Mouse (Mus musculus): ENCODE measurements around the gene Hs6st1.

Gene Hs6st1

DNA sequence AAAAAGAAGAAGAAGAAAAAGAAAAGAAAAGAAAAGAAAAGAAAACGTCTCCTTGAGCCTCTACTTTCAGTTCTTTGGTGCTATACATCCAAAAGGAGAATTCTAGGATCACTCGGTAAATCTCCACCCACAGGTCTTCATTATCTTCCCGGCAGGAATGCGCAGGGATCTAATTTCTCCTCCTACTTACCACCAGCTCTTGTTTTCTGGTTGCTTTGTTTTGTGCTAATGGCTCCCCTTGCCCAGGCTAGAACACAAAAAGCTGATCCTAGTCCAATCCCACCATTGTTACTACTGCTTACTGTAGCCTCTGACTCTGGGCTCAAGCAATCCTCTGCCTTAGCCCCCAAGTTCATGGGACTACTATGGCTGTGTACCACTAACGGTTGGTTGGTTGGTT, 16.9 kb downstream of the Hs6st1 start:
- DNase-seq, result no peak

- DNase-seq, result peak; percentile 40
Observed at GRCm38 (mm10) chr1:36088367-36088766, 20.2 kb downstream of the Hs6st1 start.

DNA sequence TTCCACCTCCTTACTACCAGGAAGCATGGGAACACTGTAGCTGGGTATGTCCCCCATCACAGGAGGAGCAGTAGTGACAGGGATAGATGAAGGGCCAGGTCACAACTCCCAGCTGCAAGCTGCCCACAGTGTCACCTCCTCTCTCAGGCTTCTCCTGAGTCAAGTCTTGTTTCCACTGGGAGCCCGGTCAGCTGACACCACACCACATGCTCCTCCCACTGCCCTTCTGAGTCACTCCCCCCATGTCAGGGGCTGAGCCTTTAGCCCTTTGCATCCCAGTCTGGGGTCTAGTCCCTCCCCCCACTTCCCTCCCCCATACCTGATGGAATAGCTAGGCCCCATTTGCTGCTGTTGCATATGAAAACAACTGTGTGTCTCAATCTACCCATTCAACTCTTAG, 21.3 kb downstream of the Hs6st1 start:
- DNase-seq, result no peak

DNA sequence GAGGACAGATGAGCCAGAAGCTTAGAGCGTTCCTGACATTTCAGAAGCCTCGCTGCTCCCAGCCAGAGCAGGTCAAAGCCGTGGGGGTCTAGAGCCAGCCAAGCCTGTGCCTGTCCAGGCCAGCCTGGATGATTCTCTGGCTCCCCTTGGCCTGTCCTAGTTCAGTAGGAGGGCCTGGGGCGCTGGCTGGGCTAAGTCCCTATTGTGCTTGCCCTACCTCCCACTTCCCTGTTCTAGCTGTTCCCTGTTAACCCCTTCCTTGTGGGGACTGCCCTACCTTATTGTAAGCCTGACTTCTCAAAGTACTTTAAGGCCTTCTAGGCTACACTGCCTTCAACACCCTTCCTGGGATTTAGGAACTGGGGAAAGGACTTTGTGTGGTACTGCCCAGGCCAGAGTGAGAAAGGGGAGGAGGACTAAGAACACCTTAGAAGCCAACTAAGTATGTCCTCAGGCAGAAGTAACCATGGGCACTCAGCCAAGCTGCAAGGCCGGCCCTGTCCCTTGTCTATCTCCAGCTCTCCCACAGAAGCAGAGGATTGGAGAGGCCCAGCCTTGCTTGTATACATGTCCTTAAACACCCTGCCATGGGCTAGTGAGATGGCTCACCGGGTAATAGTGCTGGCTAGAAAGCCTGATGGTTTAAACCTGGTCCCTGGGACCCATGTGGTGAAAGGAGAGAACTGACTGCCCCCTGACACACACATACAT, 22.0 kb downstream of the Hs6st1 start:
- DNase-seq, result no peak

GRCm38 (mm10) chr1:36090722-36091110, 22.5 kb downstream of the Hs6st1 start:
- DNase-seq, result no peak

- DNase-seq, result no peak
Observed at GRCm38 (mm10) chr1:36091246-36091645, 23.0 kb downstream of the Hs6st1 start.

DNA sequence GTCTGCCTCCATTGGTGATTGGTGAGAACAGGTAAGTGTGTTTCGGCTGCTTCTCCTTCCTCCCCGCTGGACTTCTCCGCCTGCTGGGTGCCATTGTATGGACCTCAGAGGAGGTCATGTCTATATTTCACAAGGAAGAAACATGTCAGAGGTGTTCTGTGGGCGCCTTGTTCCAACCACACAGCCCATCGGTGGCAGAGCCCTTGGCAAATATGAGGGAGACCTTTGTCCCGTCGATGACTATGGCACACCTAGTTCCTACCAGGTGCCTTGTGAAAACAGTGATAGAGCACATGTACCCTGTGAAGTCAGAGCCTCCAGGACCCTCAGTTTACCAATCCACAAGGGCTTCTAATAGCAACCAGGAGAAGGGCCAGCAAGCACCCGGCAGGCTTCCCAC, 25.5 kb downstream of the Hs6st1 start:
- no peak for DNase-seq

DNA sequence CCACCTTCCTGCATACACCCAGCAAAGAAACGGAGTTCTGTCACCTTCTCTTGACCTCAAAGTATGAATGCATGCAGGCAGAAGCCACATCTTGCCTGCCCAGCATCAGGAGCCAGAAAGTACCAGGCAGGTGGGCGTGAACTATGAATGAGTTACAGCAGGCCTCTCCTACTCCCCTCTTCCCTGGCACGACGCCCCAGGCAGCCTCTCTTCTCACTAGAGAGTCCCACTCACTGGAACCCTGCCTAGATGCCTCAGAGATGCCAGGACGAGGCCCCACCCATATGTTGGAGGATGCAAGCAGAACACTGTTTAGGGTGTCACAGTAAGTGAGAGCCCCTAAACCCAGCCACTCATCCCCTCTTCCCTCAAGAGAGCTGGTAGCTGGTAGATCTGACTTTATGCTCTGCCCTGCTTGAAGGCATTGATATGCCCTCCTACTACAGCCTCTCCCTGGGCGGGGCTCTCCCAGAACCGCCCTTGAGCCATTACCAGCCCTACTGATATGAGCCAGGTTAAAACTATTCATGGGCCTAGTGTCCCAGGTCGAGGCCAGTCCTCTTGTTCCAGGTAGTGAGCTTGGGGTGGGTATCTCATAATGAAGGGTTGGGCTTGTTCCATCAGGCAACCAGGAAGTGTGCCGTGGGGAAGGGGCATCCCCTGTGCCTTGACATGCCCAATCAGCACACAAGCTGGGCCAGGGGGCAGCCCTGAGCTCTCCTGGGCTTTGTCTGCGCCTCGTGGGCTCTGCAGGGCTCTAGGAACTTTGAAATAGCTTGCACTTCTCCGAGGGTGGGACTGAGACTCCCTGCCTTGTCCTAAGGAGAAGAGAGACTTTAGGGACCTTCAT, 27.4 kb downstream of the Hs6st1 start:
- no peak for DNase-seq

- DNase-seq, result no peak
Observed at GRCm38 (mm10) chr1:36098432-36098831, 30.2 kb downstream of the Hs6st1 start.

- no peak for DNase-seq
Observed at GRCm38 (mm10) chr1:36100371-36100770, 32.2 kb downstream of the Hs6st1 start.

DNA sequence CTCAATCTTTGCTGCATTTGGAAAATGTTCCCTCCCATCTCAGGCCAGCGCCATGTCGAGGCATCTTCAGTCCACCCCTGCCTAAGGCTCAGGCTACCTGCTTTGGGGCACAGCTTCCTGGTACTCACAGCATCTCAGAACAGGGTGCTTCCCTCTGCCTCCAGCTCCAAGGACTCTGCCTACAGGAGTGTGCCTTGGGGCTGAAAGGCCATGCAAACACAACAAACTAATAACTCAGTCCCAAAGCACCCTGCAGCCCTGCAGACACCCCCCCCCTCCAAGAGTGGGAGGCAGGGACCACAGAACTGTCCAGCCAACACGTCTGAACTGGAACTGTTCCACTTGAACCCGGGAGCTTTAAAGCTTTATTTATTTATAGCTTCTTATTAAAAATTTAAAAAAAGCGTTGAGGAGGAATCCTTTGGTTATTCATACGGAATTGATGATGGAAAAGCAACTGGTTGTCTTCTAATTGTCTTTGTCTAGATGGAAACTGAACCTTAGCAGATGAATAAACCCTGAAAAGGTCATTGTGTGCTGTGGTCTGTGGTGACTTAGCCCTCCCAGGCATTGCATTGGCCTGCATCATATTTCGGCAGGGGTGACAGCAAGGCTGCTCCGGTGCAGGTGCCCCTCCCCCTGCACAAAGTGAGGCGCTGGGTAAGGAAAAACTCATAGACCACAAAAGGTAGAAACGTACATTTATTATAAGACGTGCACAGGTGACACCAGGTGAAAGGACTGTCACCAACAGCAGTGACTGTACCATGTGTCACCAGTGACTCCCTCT, 37.9 kb downstream of the Hs6st1 start:
- no peak for DNase-seq

DNA sequence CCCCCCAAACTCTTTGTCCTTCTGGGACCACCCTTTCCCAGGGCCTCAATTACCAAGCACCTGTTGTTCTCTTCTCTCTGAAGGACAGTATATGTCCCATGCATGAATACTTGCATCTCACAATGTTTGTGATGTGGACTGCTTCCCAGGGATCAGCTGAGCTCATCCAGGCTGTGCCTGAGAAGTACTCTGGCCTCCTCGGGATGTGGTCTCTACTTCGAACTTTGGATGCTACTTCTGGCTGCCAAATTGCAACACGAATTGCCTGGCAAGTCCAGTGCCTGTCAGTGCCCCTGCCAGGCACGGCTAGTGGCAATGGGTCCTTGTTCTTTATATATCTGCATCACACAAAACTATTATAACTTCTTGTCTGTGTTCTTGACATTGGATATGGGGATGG, 41.8 kb downstream of the Hs6st1 start:
- DNase-seq, result no peak

DNA sequence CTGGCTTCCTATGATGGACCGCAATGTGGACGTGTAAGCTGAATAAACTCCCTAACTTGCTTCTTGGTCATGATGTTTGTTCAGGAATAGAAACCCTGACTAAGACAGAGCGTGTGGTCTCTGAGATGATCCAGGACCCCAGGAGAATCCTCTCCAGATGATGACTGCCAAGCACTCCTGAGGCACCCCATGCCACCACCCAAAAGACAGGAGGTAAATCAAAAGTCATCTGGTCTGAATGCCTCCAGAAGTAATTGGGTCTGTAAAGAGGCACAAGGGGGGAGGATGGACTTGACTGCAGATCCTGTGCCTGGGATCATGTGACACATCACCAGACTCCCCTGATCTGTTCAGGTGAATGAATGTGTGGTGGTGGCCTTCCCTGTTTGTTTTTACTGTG, 44.5 kb downstream of the Hs6st1 start:
- no peak for DNase-seq

DNA sequence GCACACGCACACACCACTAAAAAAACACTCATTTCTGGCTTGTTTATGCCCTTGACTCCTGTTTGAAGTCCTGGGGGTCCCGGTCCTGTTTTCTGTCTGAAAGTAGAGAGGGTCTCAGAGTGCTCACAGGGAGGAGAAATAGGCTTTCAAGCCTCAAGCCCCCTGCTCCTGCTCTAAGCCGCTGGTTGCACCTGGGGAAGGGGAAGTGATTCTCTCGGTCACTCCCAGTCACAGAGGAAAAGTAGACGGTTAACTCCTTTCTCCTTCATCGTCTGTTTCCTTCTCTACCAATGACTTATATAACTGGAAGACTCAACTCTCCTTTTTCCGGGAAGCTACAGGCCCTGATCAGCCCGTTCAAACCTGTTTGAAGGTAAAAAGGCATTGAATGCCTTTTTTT, 45.5 kb downstream of the Hs6st1 start:
- DNase-seq, result no peak

- DNase-seq, result no peak
Observed at GRCm38 (mm10) chr1:36114844-36115243, 46.6 kb downstream of the Hs6st1 start.

- DNase-seq, result no peak
Observed at GRCm38 (mm10) chr1:36116488-36116887, 48.3 kb downstream of the Hs6st1 start.

GRCm38 (mm10) chr1:36118061-36118685, 50.0 kb downstream of the Hs6st1 start:
- no peak for DNase-seq

GRCm38 (mm10) chr1:36118958-36119357, 50.8 kb downstream of the Hs6st1 start:
- no peak for DNase-seq

DNA sequence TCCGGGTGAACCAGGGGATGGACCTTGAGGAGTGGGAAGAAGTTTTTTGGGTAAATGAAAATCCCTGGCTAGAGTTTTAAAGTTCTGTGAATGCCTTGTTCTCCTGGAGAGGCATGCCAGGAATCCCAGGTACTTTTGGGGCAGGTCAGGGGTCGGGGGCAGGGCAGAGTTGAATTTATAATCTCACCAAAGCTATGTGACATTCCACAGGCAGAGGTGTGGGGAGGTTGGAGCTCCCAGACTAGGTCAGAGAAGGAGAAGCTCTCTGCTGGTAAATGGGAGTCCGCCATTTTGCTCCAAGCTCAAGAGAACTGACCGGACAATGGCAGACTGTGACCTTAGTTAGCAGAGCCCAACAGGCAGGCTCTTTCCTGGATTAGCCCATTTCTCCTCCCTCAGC, 51.2 kb downstream of the Hs6st1 start:
- no peak for DNase-seq

DNA sequence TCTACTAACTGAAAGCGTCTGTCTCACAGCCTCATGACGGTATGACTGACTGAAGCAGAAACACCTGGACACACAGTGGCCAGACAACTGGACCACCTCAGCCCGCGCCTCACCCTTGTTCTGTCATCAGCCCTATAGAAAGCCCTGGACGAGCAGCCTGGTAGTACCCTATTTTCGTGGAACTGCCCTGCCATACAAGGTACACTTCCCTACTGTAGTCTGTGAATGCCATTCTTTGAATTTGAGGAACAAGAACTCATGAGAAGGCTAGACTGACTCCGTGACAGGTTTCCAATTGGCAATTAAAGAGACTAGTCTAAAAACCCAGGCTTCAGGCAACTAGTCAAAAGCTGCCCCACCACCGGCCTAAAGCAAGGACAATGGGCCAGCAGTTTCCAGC, 53.0 kb downstream of the Hs6st1 start:
- DNase-seq, result no peak

DNA sequence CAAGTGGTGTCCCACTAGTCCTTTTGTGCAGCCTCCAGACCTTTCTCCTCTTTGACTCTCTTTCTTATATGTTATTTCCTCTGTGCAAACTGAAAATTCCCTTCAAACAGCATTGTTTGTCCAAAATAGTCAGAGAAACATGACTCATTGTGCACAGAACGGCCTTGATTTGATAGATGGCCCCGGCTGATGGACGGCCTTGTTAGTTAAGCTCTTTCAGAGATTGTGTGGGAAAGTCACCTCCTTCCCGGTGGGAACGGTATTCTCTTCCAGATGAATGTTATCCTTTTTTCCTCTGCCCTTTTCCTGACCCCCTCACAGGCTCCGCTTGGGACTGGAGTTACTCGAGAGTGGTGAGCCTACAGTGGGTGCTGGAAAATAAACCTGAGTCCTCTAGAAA, 56.9 kb downstream of the Hs6st1 start:
- no peak for DNase-seq

GRCm38 (mm10) chr1:36129126-36129525, 60.9 kb downstream of the Hs6st1 start:
- DNase-seq, result no peak

GRCm38 (mm10) chr1:36129881-36130280, 61.7 kb downstream of the Hs6st1 start:
- DNase-seq, result no peak

Data from cerebellum, adult 9-10 months (tissue).